Mouse (Mus musculus) G1E (cell line): ENCODE measurements at regions not wholly inside any gene's neighbourhood (a gene's known extent, or its start where the extent isn't known, plus 50 kb on each side); places are given as distances from the start of the nearest gene placed in this dataset.

ENCODE experiments used
- CTCF ChIP-seq: IDR thresholded peaks from 2 replicates; pipeline ENCODE4 v1.5.1; 2012; ENCODE audit warnings: low read depth, low read length, inconsistent platforms, mixed read lengths
- POLR2AphosphoS5 ChIP-seq: IDR thresholded peaks from 2 replicates; pipeline ENCODE4 v1.6.1; 2012; ENCODE audit warnings: low read depth, low read length, inconsistent platforms; ENCODE audit not compliant: insufficient replicate concordance
- TAL1 ChIP-seq: conservative IDR thresholded peaks from 2 replicates; pipeline ENCODE4 v1.6.1; 2012; ENCODE audit warnings: low read depth, low read length, inconsistent platforms, mixed read lengths

- TF ChIP-seq CTCF (no peak), POLR2AphosphoS5 (no peak), TAL1 (no peak)
These were observed 463.8 kb upstream of the Zmiz1 start for GRCm38 (mm10) chr14:24995226-24995625.
